Mouse (Mus musculus) cerebellum, adult 2 months (tissue): ENCODE data around the gene Mtap. TPM values are rescaled to one million over a fixed set of nuclear protein-coding genes. Genes with fewer than 3 reads are reported as not detected.

ENCODE experiments used
- DNase-seq, 2 experiments: peaks; one replicate each; pipeline ENCODE4 v3.0.0; 2021
- H3K27ac ChIP-seq: fragments of 200-500 bp; 2 replicates; pipeline ENCODE4 v1.5.1; 2012; ENCODE audit warnings: low read length, control low read depth, inconsistent platforms; ENCODE audit not compliant: insufficient read depth
- H3K27me3 ChIP-seq: fragments of 200-500 bp; 2 replicates; pipeline ENCODE4 v1.6.1; 2012; ENCODE audit warnings: inconsistent platforms, mild to moderate bottlenecking, low read length, moderate library complexity; ENCODE audit not compliant: control insufficient read depth, insufficient read depth
- H3K4me1 ChIP-seq: fragments of 200-500 bp; 2 replicates; pipeline ENCODE4 v1.6.1; 2011; ENCODE audit warnings: low read length; ENCODE audit not compliant: control insufficient read depth, insufficient read depth
- H3K4me3 ChIP-seq: fragments of 200-500 bp; replicated peaks from 2 replicates; pipeline ENCODE3; 2011; ENCODE audit warnings: mild to moderate bottlenecking, low read depth, low read length, control low read depth; ENCODE audit not compliant: insufficient read depth
- CTCF ChIP-seq: fragments of 200-500 bp; IDR thresholded peaks from 2 replicates; pipeline ENCODE4 v1.5.1; 2011; ENCODE audit warnings: low read depth, mild to moderate bottlenecking, control low read depth, low read length, moderate library complexity, borderline replicate concordance; ENCODE audit not compliant: insufficient read depth
- POLR2A ChIP-seq: fragments of 200-500 bp; IDR thresholded peaks from 2 replicates; pipeline ENCODE4 v1.6.1; 2011; ENCODE audit warnings: low read length, control low read depth, borderline replicate concordance; ENCODE audit not compliant: insufficient read depth
- WGBS: fragments of 180-500 bp; shearing (Covaris S2); methylation state at CpG from one replicate; pipeline ENCODE4 v1.1.7; 2018; 5-methylcytosine and 5-hydroxymethylcytosine counted together
- polyA plus RNA-seq: library from polyadenylated mRNA; depleted of rRNA; stranded (reverse); fragments of >200 nt; gene quantifications from 2 replicates; pipeline ENCODE4 v1.2.3, GENCODE M21; 2012; rRNA removed

Mtap gene
- 12.6 and 12.9 TPM in 2 replicates for polyA plus RNA-seq

- no peak for TF ChIP-seq CTCF
- no peak for TF ChIP-seq POLR2A
- Histone ChIP-seq H3K27me3 (no peaks in the 10 kb centered on the region), H3K4me3 (peak within 1 kb of the TSS; percentile 78), H3K27ac (no peak within 1 kb of the TSS), H3K4me1 (no peaks in the 10 kb centered on the region)
- DNase-seq: peak; percentile 80 to 81
- WGBS: under 1% methylated on average over 31 of the region's 31 CpGs
Observed at GRCm38 (mm10) chr4:89136906-89137541, at the start of gene Mtap. Mtap (plus strand) TSS chr4:89137122.

- Histone ChIP-seq H3K27me3 (no peaks in the 10 kb centered on the region), H3K4me3 (no peak overlapping the region), H3K4me1 (no peaks in the 10 kb centered on the region), H3K27ac (no peak overlapping the region)
- 91% methylated on average over 7 of the region's 7 CpGs for WGBS
- no peak for DNase-seq
- TF ChIP-seq CTCF (no peak), POLR2A (no peak)
Observed at GRCm38 (mm10) chr4:89089110-89089509, 47.8 kb upstream of the Mtap start.

- H3K27ac ChIP-seq: no peak overlapping the region
- no peak for DNase-seq
- no peak overlapping the region for H3K4me3 ChIP-seq
- TF ChIP-seq POLR2A (no peak), CTCF (no peak)
- WGBS: 47% methylated on average over 6 of the region's 6 CpGs
- H3K27me3 ChIP-seq: no peaks in the 10 kb centered on the region
- H3K4me1 ChIP-seq: no peaks in the 10 kb centered on the region
Observed at GRCm38 (mm10) chr4:89090217-89090616, 46.7 kb upstream of the Mtap start.

- TF ChIP-seq CTCF: no peak
- TF ChIP-seq POLR2A: no peak
- DNase-seq: no peak
- 85% methylated on average over 5 of the region's 5 CpGs for WGBS
Observed at GRCm38 (mm10) chr4:89092153-89092552, 44.8 kb upstream of the Mtap start.

GRCm38 (mm10) chr4:89094773-89095172, 42.1 kb upstream of the Mtap start:
- DNase-seq: no peak
- WGBS: 93% methylated on average over 5 of the region's 5 CpGs
- Histone ChIP-seq H3K27ac (no peak overlapping the region), H3K4me1 (no peaks in the 10 kb centered on the region), H3K27me3 (no peaks in the 10 kb centered on the region), H3K4me3 (no peak overlapping the region)
- TF ChIP-seq CTCF: no peak
- no peak for TF ChIP-seq POLR2A

More at GRCm38 (mm10) chr4:89092153-89092552, 44.8 kb upstream of the Mtap start:
- Histone ChIP-seq H3K4me3 (no peak overlapping the region), H3K4me1 (no peaks in the 10 kb centered on the region), H3K27me3 (no peaks in the 10 kb centered on the region), H3K27ac (no peak overlapping the region)

GRCm38 (mm10) chr4:89098261-89098660, 38.7 kb upstream of the Mtap start:
- H3K27me3 ChIP-seq: no peaks in the 10 kb centered on the region
- H3K27ac ChIP-seq: no peak overlapping the region
- TF ChIP-seq CTCF (no peak), POLR2A (no peak)
- no peak for DNase-seq
- H3K4me1 ChIP-seq: no peaks in the 10 kb centered on the region
- WGBS: 28% methylated on average over 5 of the region's 5 CpGs
- no peak overlapping the region for H3K4me3 ChIP-seq

GRCm38 (mm10) chr4:89101276-89101675, 35.6 kb upstream of the Mtap start:
- WGBS: 40% methylated on average over 3 of the region's 3 CpGs
- no peaks in the 10 kb centered on the region for H3K4me1 ChIP-seq
- DNase-seq: no peak
- H3K4me3 ChIP-seq: no peak overlapping the region
- no peaks in the 10 kb centered on the region for H3K27me3 ChIP-seq
- no peak for TF ChIP-seq CTCF
- H3K27ac ChIP-seq: no peak overlapping the region

- Histone ChIP-seq H3K27ac (no peak overlapping the region), H3K27me3 (no peaks in the 10 kb centered on the region; the same call in 1 of the 2 replicates), H3K4me3 (no peak overlapping the region), H3K4me1 (no peaks in the 10 kb centered on the region)
- TF ChIP-seq CTCF: no peak
- TF ChIP-seq POLR2A: no peak
- no peak for DNase-seq
- WGBS: 62% methylated on average over 2 of the region's 2 CpGs
Observed at GRCm38 (mm10) chr4:89102283-89102682, 34.6 kb upstream of the Mtap start.
